9 mouse cellular contexts compared by ENCODE assay signal in genomic region chr19:7605930-7606783, GRCm38 (mm10). TPM values are rescaled to one million over a fixed set of nuclear protein-coding genes. Genes with fewer than 3 reads are reported as not detected.
DNase-seq lines count a peak whose midpoint lies in the region; ATAC-seq and TF ChIP-seq lines count a peak whose summit lies in the region.
"Had no signal": no experiment of that assay in that cellular context is flagged by ENCODE, and none has a peak within 500 bp of the region (broad histone marks: within the 10 kb centered on the region; RNA-seq: fewer than 3 reads in every experiment).

No protein-coding gene starts in this region.

- DNase-seq in gastrocnemius, adult 2 months, result no peak
- no peak for DNase-seq in gastrocnemius, postnatal 36 days
- peak; percentile 34 to 41 for DNase-seq in left cerebral cortex, adult 18-20 months (ENCODE audit: low spot score in 2 of 2)
- peak; percentile 41 for DNase-seq in mesoderm, embryonic 11.5 days (ENCODE audit: low read depth, low spot score)

- peak overlapping the region; percentile 54 for H3K4me3 ChIP-seq in gastrocnemius, adult 2 months
- peak overlapping the region; percentile 24 for H3K4me3 ChIP-seq in embryonic facial prominence, embryonic 12.5 days
- peak overlapping the region; percentile 39 for H3K4me3 ChIP-seq in hindbrain, embryonic 16.5 days (ENCODE audit: low read length)
- peak overlapping the region; percentile 39 for H3K4me3 ChIP-seq in stomach, embryonic 16.5 days (replicated peaks; ENCODE audit: low read length)

- no peak overlapping the region for H3K9ac ChIP-seq in embryonic facial prominence, embryonic 12.5 days
- peak overlapping the region; percentile 50 for H3K9ac ChIP-seq in hindbrain, embryonic 16.5 days (ENCODE audit: low read depth, low read length)
- H3K9ac ChIP-seq in stomach, embryonic 16.5 days (ENCODE audit: low read length), result peak overlapping the region; percentile 69

- H3K4me1 ChIP-seq in embryonic facial prominence, embryonic 12.5 days, result peaks cover 16% of the 10 kb centered on the region
- H3K4me1 ChIP-seq in hindbrain, embryonic 16.5 days (ENCODE audit: control insufficient read depth, insufficient read depth, low read depth, low read length), result peaks cover 17% of the 10 kb centered on the region
- H3K4me1 ChIP-seq in stomach, embryonic 16.5 days (ENCODE audit: control insufficient read depth, insufficient read depth, low read length), result peaks cover 16% of the 10 kb centered on the region

- H3K4me2 ChIP-seq in embryonic facial prominence, embryonic 12.5 days (replicated peaks), result peak overlapping the region; percentile 63
- H3K4me2 ChIP-seq in hindbrain, embryonic 16.5 days (ENCODE audit: low read length), result peak overlapping the region; percentile 79
- H3K4me2 ChIP-seq in stomach, embryonic 16.5 days (ENCODE audit: low read depth, low read length), result peak overlapping the region; percentile 68

- ATAC-seq in embryonic facial prominence, embryonic 12.5 days (ENCODE audit: insufficient number of reproducible peaks, insufficient read depth, low FRiP score, low TSS enrichment), result peak; percentile 66
- peak; percentile 77 for ATAC-seq in hindbrain, embryonic 16.5 days
- ATAC-seq in stomach, embryonic 16.5 days (ENCODE audit: insufficient read depth, low FRiP score), result peak; percentile 68
- ATAC-seq in inflammation-experienced regulatory T-cells, adult 6 months, result no peak

- H3K27ac ChIP-seq in gastrocnemius, adult 2 months, result no peak overlapping the region
- peak overlapping the region; percentile 69; the same call in 1 of the 2 replicates for H3K27ac ChIP-seq in embryonic facial prominence, embryonic 12.5 days
- H3K27ac ChIP-seq in hindbrain, embryonic 16.5 days (ENCODE audit: low read depth, low read length), result no peak overlapping the region; the same call in 1 of the 2 replicates
- peak overlapping the region; percentile 90 for H3K27ac ChIP-seq in stomach, embryonic 16.5 days (ENCODE audit: low read length)

- no peaks in the 10 kb centered on the region for H3K9me3 ChIP-seq in embryonic facial prominence, embryonic 12.5 days
- H3K9me3 ChIP-seq in hindbrain, embryonic 16.5 days (ENCODE audit: control insufficient read depth, low read length), result no peaks in the 10 kb centered on the region
- no peaks in the 10 kb centered on the region for H3K9me3 ChIP-seq in stomach, embryonic 16.5 days (replicated peaks; ENCODE audit: control insufficient read depth, low read length)

- WGBS in embryonic facial prominence, embryonic 12.5 days, result 4% methylated on average over 15 of the region's 15 CpGs
- 3% methylated on average over 15 of the region's 15 CpGs for WGBS in hindbrain, embryonic 16.5 days
- 7% methylated on average over 15 of the region's 15 CpGs for WGBS in stomach, embryonic 16.5 days

- no peaks in the 10 kb centered on the region; the same call in 1 of the 2 replicates for H3K27me3 ChIP-seq in embryonic facial prominence, embryonic 12.5 days
- H3K27me3 ChIP-seq in hindbrain, embryonic 16.5 days (replicated peaks; ENCODE audit: control insufficient read depth, insufficient read depth, low read length), result no peaks in the 10 kb centered on the region
- H3K27me3 ChIP-seq in stomach, embryonic 16.5 days (ENCODE audit: control insufficient read depth, insufficient read depth, low read length), result no peaks in the 10 kb centered on the region

- H3K36me3 ChIP-seq in embryonic facial prominence, embryonic 12.5 days, result no peaks in the 10 kb centered on the region
- H3K36me3 ChIP-seq in hindbrain, embryonic 16.5 days (ENCODE audit: control insufficient read depth, insufficient read depth, low read length), result no peaks in the 10 kb centered on the region
- H3K36me3 ChIP-seq in stomach, embryonic 16.5 days (ENCODE audit: control insufficient read depth, insufficient read depth, low read length), result no peaks in the 10 kb centered on the region

- intact Hi-C loops in gastrocnemius, adult 2 months (cut with DNase I), result no loop called here
- intact Hi-C loops in gastrocnemius, postnatal 36 days (cut with DNase I), result no loop called here

- TF ChIP-seq CTCF in gastrocnemius, adult 2 months (IDR thresholded peaks at IDR 0.05), result no peak

RNA-seq across cellular contexts. Expression of gene Lgals12, which starts 0.8 kb away (rescaled TPM):
- under 1 TPM; 0.13 to 0.20 TPM for total RNA-seq in gastrocnemius, adult 2 months (2021)
- under 1 TPM; 0.48 to 0.79 TPM for total RNA-seq in gastrocnemius, postnatal 36 days (2021)
- polyA plus RNA-seq in embryonic facial prominence, embryonic 12.5 days (2016; fragmentation: Nextera tagmentation; extraction: Ambion mirVana), result 0.11 and 0.17 TPM in 2 replicates
- 0.28 and 0.46 TPM in 2 replicates for polyA plus RNA-seq in hindbrain, embryonic 16.5 days (2015; fragmentation: Nextera tagmentation; extraction: Ambion mirVana)
- under 1 TPM; 0.77 to 0.91 TPM for total RNA-seq in left cerebral cortex, adult 18-20 months (2021)
- 3.5 and 3.6 TPM in 2 replicates for polyA plus RNA-seq in stomach, embryonic 16.5 days (2015; fragmentation: Nextera tagmentation; extraction: Ambion mirVana)
- polyA plus RNA-seq in inflammation-experienced regulatory T-cells, adult 6 months (2017; shearing (Covaris generic)), result not detected

RNA-seq across cellular contexts. Expression of gene Hrasls5, which starts 6.2 kb away (rescaled TPM):
- not detected for total RNA-seq in gastrocnemius, adult 2 months (2021)
- not detected for total RNA-seq in gastrocnemius, postnatal 36 days (2021)
- polyA plus RNA-seq in embryonic facial prominence, embryonic 12.5 days (2016; fragmentation: Nextera tagmentation; extraction: Ambion mirVana), result not detected in 2 replicates
- polyA plus RNA-seq in hindbrain, embryonic 16.5 days (2015; fragmentation: Nextera tagmentation; extraction: Ambion mirVana), result 0.15 TPM in 1 of 2 replicates, not detected in the other
- total RNA-seq in left cerebral cortex, adult 18-20 months (2021), result not detected
- polyA plus RNA-seq in stomach, embryonic 16.5 days (2015; fragmentation: Nextera tagmentation; extraction: Ambion mirVana), result not detected in 2 replicates
- polyA plus RNA-seq in inflammation-experienced regulatory T-cells, adult 6 months (2017; shearing (Covaris generic)), result not detected
- total RNA-seq: layer of hippocampus, adult 18-20 months had no signal

RNA-seq across cellular contexts. Expression of gene Pla2g16, which starts 48.9 kb away (rescaled TPM):
- 100 to 1,000 TPM in 1 of 2 experiments, 10 to 100 TPM in 1; 94.3 to 127 TPM for total RNA-seq in gastrocnemius, adult 2 months (2021)
- total RNA-seq in gastrocnemius, postnatal 36 days (2021), result 100 to 1,000 TPM in 1 of 2 experiments, 10 to 100 TPM in 1; 99.9 to 107 TPM
- polyA plus RNA-seq in embryonic facial prominence, embryonic 12.5 days (2016; fragmentation: Nextera tagmentation; extraction: Ambion mirVana), result 7.2 and 7.4 TPM in 2 replicates
- polyA plus RNA-seq in hindbrain, embryonic 16.5 days (2015; fragmentation: Nextera tagmentation; extraction: Ambion mirVana), result 6.0 and 8.6 TPM in 2 replicates
- 10 to 100 TPM; 33.2 to 40.7 TPM for total RNA-seq in left cerebral cortex, adult 18-20 months (2021)
- polyA plus RNA-seq in stomach, embryonic 16.5 days (2015; fragmentation: Nextera tagmentation; extraction: Ambion mirVana), result 15.7 and 15.8 TPM in 2 replicates
- 10 to 100 TPM; 69.4 to 97.5 (median 81.1) TPM for polyA plus RNA-seq in inflammation-experienced regulatory T-cells, adult 6 months (2017; shearing (Covaris generic))

Comparison
In these comparisons a context has a peak if more than half of its experiments do, and no peak if none do; other contexts are left out.
1. DNase-seq: peak in left cerebral cortex, adult 18-20 months (2 of 2) and mesoderm, embryonic 11.5 days (single experiment); none in gastrocnemius, adult 2 months (single experiment) and gastrocnemius, postnatal 36 days (0 of 2).
2. H3K27ac ChIP-seq: peak in embryonic facial prominence, embryonic 12.5 days (single experiment) and stomach, embryonic 16.5 days (single experiment); none in gastrocnemius, adult 2 months (single experiment) and hindbrain, embryonic 16.5 days (single experiment).
3. Peak in every context shown above with its lines, with median percentiles within 50 percentile points of each other: H3K4me3 ChIP-seq and H3K4me2 ChIP-seq.